Mouse (Mus musculus): Measurements from ENCODE around the gene Sh2d1b2.

Gene Sh2d1b2

GRCm38 (mm10) chr1:170282415-170283129, 50.0 kb downstream of the Sh2d1b2 start:
- no peak for DNase-seq

GRCm38 (mm10) chr1:170292239-170292951, 59.8 kb downstream of the Sh2d1b2 start:
- DNase-seq: no peak

GRCm38 (mm10) chr1:170293257-170293656, 60.7 kb downstream of the Sh2d1b2 start:
- no peak for DNase-seq

- DNase-seq: no peak
Observed at GRCm38 (mm10) chr1:170294786-170295570, 62.4 kb downstream of the Sh2d1b2 start.

GRCm38 (mm10) chr1:170299496-170299895, 66.9 kb downstream of the Sh2d1b2 start:
- DNase-seq: no peak

- DNase-seq: no peak
Observed at GRCm38 (mm10) chr1:170301686-170302085, 69.1 kb downstream of the Sh2d1b2 start.

- DNase-seq: no peak
Observed at GRCm38 (mm10) chr1:170302456-170302855, 69.9 kb downstream of the Sh2d1b2 start.

GRCm38 (mm10) chr1:170303103-170303502, 70.6 kb downstream of the Sh2d1b2 start:
- DNase-seq: no peak
